Mouse (Mus musculus) MEL (cell line): Measurements from ENCODE around the gene Vangl1. TPM values are rescaled to one million over a fixed set of nuclear protein-coding genes. Genes with fewer than 3 reads are reported as not detected.

Experiments
- DNase-seq: peaks from one replicate; pipeline ENCODE4 v3.0.0; 2011; ENCODE audit warnings: low read depth, low spot score
- H3K27ac ChIP-seq: 2 replicates; pipeline ENCODE4 v1.5.1; 2012; ENCODE audit warnings: low read depth, mild to moderate bottlenecking, control low read depth, low read length, moderate library complexity; ENCODE audit not compliant: control insufficient read depth
- H3K27me3 ChIP-seq, 2 experiments: fragments of 150-350 bp in 1 of 2; sonication (generic) in 1 of 2; 2 replicates each; pipeline ENCODE4 v1.6.1; 2012; ENCODE audit warnings: low read length in 2 of 2, mild to moderate bottlenecking in 2 of 2, improper control_type of control experiment in 1 of 2, moderate library complexity in 1 of 2; ENCODE audit not compliant: insufficient read depth in 2 of 2, control insufficient read depth in 1 of 2
- H3K36me3 ChIP-seq, 2 experiments: 2 replicates each; pipeline ENCODE4 v1.6.1; 2012 to 2014; ENCODE audit warnings: low read length in 2 of 2, improper control_type of control experiment in 1 of 2, inconsistent platforms in 1 of 2, mild to moderate bottlenecking in 1 of 2; ENCODE audit not compliant: insufficient read depth in 2 of 2, control insufficient read depth in 1 of 2
- H3K4me1 ChIP-seq, 2 experiments: fragments of 150-350 bp in 1 of 2; sonication (generic) in 1 of 2; 2 replicates each; pipeline ENCODE4 v1.6.1; 2012; ENCODE audit warnings: low read length in 2 of 2, improper control_type of control experiment in 1 of 2, mild to moderate bottlenecking in 1 of 2; ENCODE audit not compliant: insufficient read depth in 2 of 2, control insufficient read depth in 1 of 2
- H3K4me3 ChIP-seq, 2 experiments: fragments of 150-350 bp in 1 of 2; sonication (generic) in 1 of 2; 2 replicates each; pipeline ENCODE4 v1.5.1; 2012; ENCODE audit warnings: low read depth in 2 of 2, low read length in 2 of 2, mild to moderate bottlenecking in 2 of 2, moderate library complexity in 2 of 2, control low read depth in 1 of 2, improper control_type of control experiment in 1 of 2; ENCODE audit not compliant: control insufficient read depth in 1 of 2, insufficient read depth in 1 of 2
- H3K79me2 ChIP-seq: 2 replicates; pipeline ENCODE4 v1.6.1; 2012; ENCODE audit warnings: mild to moderate bottlenecking, low read length, moderate library complexity; ENCODE audit not compliant: control insufficient read depth, poor library complexity, insufficient read depth
- H3K9ac ChIP-seq: 2 replicates; pipeline ENCODE4 v1.6.1; 2012; ENCODE audit warnings: low read depth, mild to moderate bottlenecking, control low read depth, low read length, moderate library complexity; ENCODE audit not compliant: control insufficient read depth, poor library complexity, severe bottlenecking
- H3K9me3 ChIP-seq: fragments of 150-350 bp; sonication (generic); replicated peaks from 2 replicates; pipeline ENCODE4 v1.6.1; 2012; ENCODE audit warnings: mild to moderate bottlenecking, low read length, improper control_type of control experiment, moderate library complexity; ENCODE audit not compliant: insufficient read depth
- BHLHE40 ChIP-seq: IDR thresholded peaks from 2 replicates; pipeline ENCODE4 v1.6.1; 2012; ENCODE audit warnings: low read depth, mild to moderate bottlenecking, inconsistent platforms, low read length, improper control_type of control experiment, borderline replicate concordance
- CHD1 ChIP-seq: IDR thresholded peaks from 2 replicates; pipeline ENCODE4 v1.6.1; 2012; ENCODE audit warnings: low read depth, mild to moderate bottlenecking, inconsistent platforms, low read length, improper control_type of control experiment
- CHD2 ChIP-seq: IDR thresholded peaks from 2 replicates; pipeline ENCODE4 v1.6.1; 2011; ENCODE audit warnings: low read length, improper control_type of control experiment
- E2F4 ChIP-seq: IDR thresholded peaks from 2 replicates; pipeline ENCODE4 v1.6.1; 2011; ENCODE audit warnings: low read depth, low read length, improper control_type of control experiment, borderline replicate concordance
- EP300 ChIP-seq, 2 experiments: IDR thresholded peaks; 2 replicates each; pipeline ENCODE4 v1.6.1; 2011; ENCODE audit warnings: improper control_type of control experiment in 2 of 2, low read length in 2 of 2, low read depth in 1 of 2, mild to moderate bottlenecking in 1 of 2
- ETS1 ChIP-seq: IDR thresholded peaks from 2 replicates; pipeline ENCODE4 v1.6.1; 2012; ENCODE audit warnings: low read depth, mild to moderate bottlenecking, inconsistent platforms, low read length, improper control_type of control experiment, moderate library complexity
- HCFC1 ChIP-seq: IDR thresholded peaks from 2 replicates; pipeline ENCODE4 v1.6.1; 2012; ENCODE audit warnings: low read depth, mild to moderate bottlenecking, inconsistent platforms, low read length, improper control_type of control experiment, moderate library complexity
- JUND ChIP-seq: IDR thresholded peaks from 2 replicates; pipeline ENCODE4 v1.6.1; 2011; ENCODE audit warnings: low read depth, mild to moderate bottlenecking, improper control_type of control experiment, low read length
- KAT2A ChIP-seq: conservative IDR thresholded peaks from 2 replicates; pipeline ENCODE4 v1.6.1; 2012; ENCODE audit warnings: low read depth, low read length, improper control_type of control experiment, inconsistent platforms
- MAZ ChIP-seq: IDR thresholded peaks from 2 replicates; pipeline ENCODE4 v1.6.1; 2012; ENCODE audit warnings: low read depth, mild to moderate bottlenecking, inconsistent platforms, low read length, improper control_type of control experiment
- MEF2A ChIP-seq: IDR thresholded peaks from 2 replicates; pipeline ENCODE4 v1.6.1; 2014; ENCODE audit warnings: low read depth, mild to moderate bottlenecking, inconsistent platforms, low read length, improper control_type of control experiment; ENCODE audit not compliant: poor library complexity, insufficient replicate concordance, severe bottlenecking; ENCODE audit errors: extremely low read depth
- MYB ChIP-seq: IDR thresholded peaks from 2 replicates; pipeline ENCODE4 v1.6.1; 2011; ENCODE audit warnings: mild to moderate bottlenecking, low read depth, low read length, improper control_type of control experiment
- MYC ChIP-seq: IDR thresholded peaks from 2 replicates; pipeline ENCODE4 v1.6.1; 2011; ENCODE audit warnings: low read depth, mild to moderate bottlenecking, low read length, improper control_type of control experiment, moderate library complexity
- NELFE ChIP-seq: IDR thresholded peaks from 2 replicates; pipeline ENCODE4 v1.6.1; 2011; ENCODE audit warnings: low read depth, low read length, improper control_type of control experiment
- POLR2A ChIP-seq, 2 experiments: IDR thresholded peaks; 2 replicates each; pipeline ENCODE4 v1.6.1; 2011 to 2012; ENCODE audit warnings: low read length in 2 of 2, mild to moderate bottlenecking in 2 of 2, control low read depth in 1 of 2, improper control_type of control experiment in 1 of 2, low read depth in 1 of 2, moderate library complexity in 1 of 2; ENCODE audit not compliant: control insufficient read depth in 1 of 2, insufficient read depth in 1 of 2, poor library complexity in 1 of 2
- POLR2AphosphoS2 ChIP-seq: IDR thresholded peaks from 2 replicates; pipeline ENCODE4 v1.6.1; 2011; ENCODE audit warnings: low read length, improper control_type of control experiment
- POLR2AphosphoS5 ChIP-seq: IDR thresholded peaks from 2 replicates; pipeline ENCODE4 v1.6.1; 2012; ENCODE audit warnings: low read depth, borderline replicate concordance, mild to moderate bottlenecking, inconsistent platforms, low read length, moderate library complexity, mixed read lengths
- RAD21 ChIP-seq: IDR thresholded peaks from 2 replicates; pipeline ENCODE4 v1.6.1; 2011; ENCODE audit warnings: mild to moderate bottlenecking, low read depth, low read length, improper control_type of control experiment
- RCOR1 ChIP-seq: IDR thresholded peaks from 2 replicates; pipeline ENCODE4 v1.6.1; 2012; ENCODE audit warnings: low read depth, mild to moderate bottlenecking, inconsistent platforms, low read length, improper control_type of control experiment
- SIN3A ChIP-seq: IDR thresholded peaks from 2 replicates; pipeline ENCODE4 v1.6.1; 2012; ENCODE audit warnings: low read length, improper control_type of control experiment, inconsistent platforms
- SMC3 ChIP-seq: IDR thresholded peaks from 2 replicates; pipeline ENCODE4 v1.6.1; 2011; ENCODE audit warnings: low read depth, low read length, improper control_type of control experiment
- TAL1 ChIP-seq: IDR thresholded peaks from 2 replicates; pipeline ENCODE4 v1.6.1; 2012; ENCODE audit warnings: mild to moderate bottlenecking, inconsistent platforms, low read length, moderate library complexity, mixed read lengths
- UBTF ChIP-seq: IDR thresholded peaks from 2 replicates; pipeline ENCODE4 v1.6.1; 2012; ENCODE audit warnings: low read depth, mild to moderate bottlenecking, inconsistent platforms, low read length, improper control_type of control experiment, moderate library complexity, borderline replicate concordance; ENCODE audit not compliant: insufficient read depth
- USF1 ChIP-seq: IDR thresholded peaks from 2 replicates; pipeline ENCODE4 v1.6.1; 2014; ENCODE audit warnings: low read depth, mild to moderate bottlenecking, inconsistent platforms, low read length, improper control_type of control experiment, moderate library complexity
- ZC3H11A ChIP-seq: IDR thresholded peaks from 2 replicates; pipeline ENCODE4 v1.6.1; 2012; ENCODE audit warnings: low read depth, mild to moderate bottlenecking, inconsistent platforms, low read length, improper control_type of control experiment
- ZMIZ1 ChIP-seq: IDR thresholded peaks from 2 replicates; pipeline ENCODE4 v1.6.1; 2012; ENCODE audit warnings: low read depth, mild to moderate bottlenecking, inconsistent platforms, low read length, improper control_type of control experiment, moderate library complexity
- ZNF384 ChIP-seq: IDR thresholded peaks from 2 replicates; pipeline ENCODE4 v1.6.1; 2012; ENCODE audit warnings: low read depth, mild to moderate bottlenecking, inconsistent platforms, low read length, improper control_type of control experiment
- polyA plus RNA-seq, 2 experiments: library from polyadenylated mRNA; stranded (reverse) in 1 of 2; unstranded in 1 of 2; fragments of >175 nt in 1 of 2; fragments of >200 nt in 1 of 2; gene quantifications; 2 replicates each; pipeline versions ENCODE4 v1.2.1 to v1.2.4; 2012; ENCODE audit warnings: low replicate concordance in 2 of 2, low read depth in 1 of 2; ENCODE audit not compliant: insufficient read length in 2 of 2, insufficient read depth in 1 of 2, missing spikeins in 1 of 2
- total RNA-seq: library from RNA; depleted of rRNA; stranded (reverse); fragments of 300-350 nt; gene quantifications from 2 replicates; pipeline ENCODE4 v1.2.3, GENCODE M21; 2012

Vangl1 gene
- total and polyA plus RNA-seq, 3 experiments, result 6.5 to 15.1 TPM; not detected in 1

DNA sequence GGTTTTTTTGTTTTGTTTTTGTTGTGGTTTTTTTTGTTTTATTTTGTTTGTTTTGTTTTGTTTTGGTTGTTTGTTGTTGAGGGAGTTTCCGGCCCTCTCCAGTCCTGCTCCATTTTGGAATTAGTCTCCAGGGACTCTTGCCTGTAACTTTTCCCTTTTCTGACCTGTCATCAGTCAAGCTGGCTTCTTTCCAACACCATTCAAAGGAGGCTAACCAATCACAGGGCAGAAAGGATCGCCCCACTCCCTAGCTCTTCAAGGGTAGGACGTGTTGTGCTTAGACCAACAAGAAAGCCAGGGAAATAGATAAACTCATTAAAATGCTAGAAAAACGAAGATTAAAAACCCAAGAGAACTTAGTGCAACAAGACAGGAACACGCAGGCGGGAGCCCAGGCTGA, 15.5 kb downstream of the Vangl1 start:
- no peaks in the 10 kb centered on the region for H3K4me1 ChIP-seq
- H3K36me3 ChIP-seq, result no peaks in the 10 kb centered on the region
- no peak overlapping the region for H3K4me3 ChIP-seq
- H3K27ac ChIP-seq, result no peak overlapping the region
- H3K9ac ChIP-seq, result no peak overlapping the region
- H3K79me2 ChIP-seq, result no peaks in the 10 kb centered on the region
- no peak for DNase-seq
- H3K27me3 ChIP-seq, result no peaks in the 10 kb centered on the region
- no peak for TF ChIP-seq ETS1
- TF ChIP-seq MYC, result no peak
- TF ChIP-seq SIN3A, result no peak
- TF ChIP-seq TAL1, result no peak
- TF ChIP-seq MAZ, result no peak
- TF ChIP-seq ZNF384, result no peak
- TF ChIP-seq JUND, result no peak
- TF ChIP-seq CHD1, result no peak
- no peak for TF ChIP-seq KAT2A
- TF ChIP-seq USF1, result no peak
- TF ChIP-seq CHD2, result no peak
- TF ChIP-seq MEF2A, result no peak
- TF ChIP-seq RAD21, result no peak
- TF ChIP-seq POLR2AphosphoS5, result no peak
- no peak for TF ChIP-seq MYB
- TF ChIP-seq UBTF, result no peak
- no peak for TF ChIP-seq E2F4
- TF ChIP-seq HCFC1, result no peak
- H3K9me3 ChIP-seq, result no peaks in the 10 kb centered on the region

DNA sequence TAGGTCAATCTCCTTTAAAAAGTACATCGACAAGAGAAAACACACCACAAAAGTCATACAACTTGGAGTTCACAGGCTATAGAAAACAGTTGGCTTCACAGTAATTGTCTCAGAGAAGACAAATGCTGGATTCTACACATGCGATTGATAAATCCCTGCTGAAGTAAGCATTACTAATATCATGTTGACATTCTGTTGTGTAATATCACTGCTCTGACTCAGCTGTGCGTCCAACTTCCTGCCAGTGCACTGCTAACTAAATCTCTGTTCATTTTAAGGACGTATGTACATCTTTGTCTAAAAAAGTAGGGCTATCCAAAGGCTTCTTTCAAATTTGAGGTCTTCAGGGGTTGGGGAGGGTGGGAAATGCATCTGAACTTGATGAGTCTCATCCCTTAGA, 17.1 kb downstream of the Vangl1 start:
- no peak for TF ChIP-seq ZC3H11A
- TF ChIP-seq ZMIZ1, result no peak
- TF ChIP-seq BHLHE40, result no peak
- TF ChIP-seq POLR2A (IDR thresholded peaks at IDR 0.05; ENCODE audit: control insufficient read depth in 1 of 2, insufficient read depth in 1 of 2, low read depth in 1 of 2, low read length in 2 of 2, poor library complexity in 1 of 2), result no peak
- no peak for TF ChIP-seq NELFE
- TF ChIP-seq MYB, result no peak
- TF ChIP-seq HCFC1, result no peak
- no peak for TF ChIP-seq POLR2AphosphoS2
- TF ChIP-seq ETS1, result no peak
- no peak for TF ChIP-seq CHD1
- no peak for TF ChIP-seq SMC3
- TF ChIP-seq SIN3A, result no peak
- TF ChIP-seq MAZ, result no peak
- TF ChIP-seq RCOR1, result no peak
- no peak for TF ChIP-seq EP300 (IDR thresholded peaks at IDR 0.05; ENCODE audit: low read depth in 1 of 2, low read length in 2 of 2)
- Histone ChIP-seq H3K4me3 (no peak overlapping the region), H3K36me3 (no peaks in the 10 kb centered on the region), H3K9me3 (no peaks in the 10 kb centered on the region), H3K9ac (no peak overlapping the region), H3K4me1 (no peaks in the 10 kb centered on the region), H3K79me2 (no peaks in the 10 kb centered on the region), H3K27me3 (no peaks in the 10 kb centered on the region), H3K27ac (no peak overlapping the region)
- DNase-seq, result no peak
